Mouse (Mus musculus): ENCODE results near the gene Stxbp6.

Stxbp6 gene

GRCm38 (mm10) chr12:45037091-45037490 lies 37.4 kb downstream of the Stxbp6 start:
- no peak for DNase-seq (ENCODE audit: low read depth, low spot score)
- no peaks in the 10 kb centered on the region for H3K27me3 ChIP-seq (ENCODE audit: control insufficient read depth, insufficient read depth, low read length, poor library complexity, severe bottlenecking)
- H3K36me3 ChIP-seq (ENCODE audit: control insufficient read depth, insufficient read depth, low read length, poor library complexity, severe bottlenecking) = no peaks in the 10 kb centered on the region

GRCm38 (mm10) chr12:45030681-45031080 lies 43.8 kb downstream of the Stxbp6 start:
- no peak for DNase-seq (ENCODE audit: low read depth, low spot score)
- no peaks in the 10 kb centered on the region for H3K27me3 ChIP-seq (ENCODE audit: control insufficient read depth, insufficient read depth, low read length, poor library complexity, severe bottlenecking)
- H3K36me3 ChIP-seq (ENCODE audit: control insufficient read depth, insufficient read depth, low read length, poor library complexity, severe bottlenecking) = no peaks in the 10 kb centered on the region

GRCm38 (mm10) chr12:45026347-45026746 lies 48.2 kb downstream of the Stxbp6 start:
- Histone ChIP-seq H3K27me3 (ENCODE audit: control insufficient read depth, insufficient read depth, low read length, poor library complexity, severe bottlenecking) (no peaks in the 10 kb centered on the region), H3K36me3 (ENCODE audit: control insufficient read depth, insufficient read depth, low read length, poor library complexity, severe bottlenecking) (no peaks in the 10 kb centered on the region)
- DNase-seq (ENCODE audit: low read depth, low spot score) = no peak

GRCm38 (mm10) chr12:45020018-45020417 lies 54.5 kb downstream of the Stxbp6 start:
- no peaks in the 10 kb centered on the region for H3K27me3 ChIP-seq (ENCODE audit: control insufficient read depth, insufficient read depth, low read length, poor library complexity, severe bottlenecking)
- no peaks in the 10 kb centered on the region for H3K36me3 ChIP-seq (ENCODE audit: control insufficient read depth, insufficient read depth, low read length, poor library complexity, severe bottlenecking)
- DNase-seq (ENCODE audit: low read depth, low spot score) = no peak

GRCm38 (mm10) chr12:45019059-45019822 lies 55.3 kb downstream of the Stxbp6 start:
- no peak for DNase-seq (ENCODE audit: low read depth, low spot score)
- no peaks in the 10 kb centered on the region for H3K36me3 ChIP-seq (ENCODE audit: control insufficient read depth, insufficient read depth, low read length, poor library complexity, severe bottlenecking)
- H3K27me3 ChIP-seq (ENCODE audit: control insufficient read depth, insufficient read depth, low read length, poor library complexity, severe bottlenecking) = no peaks in the 10 kb centered on the region

GRCm38 (mm10) chr12:45013246-45013756 lies 61.2 kb downstream of the Stxbp6 start:
- DNase-seq (ENCODE audit: low read depth, low spot score) = no peak

GRCm38 (mm10) chr12:45011436-45012089 lies 62.9 kb downstream of the Stxbp6 start:
- H3K36me3 ChIP-seq (ENCODE audit: control insufficient read depth, insufficient read depth, low read length, poor library complexity, severe bottlenecking) = no peaks in the 10 kb centered on the region
- DNase-seq (ENCODE audit: low read depth, low spot score) = no peak
- no peaks in the 10 kb centered on the region for H3K27me3 ChIP-seq (ENCODE audit: control insufficient read depth, insufficient read depth, low read length, poor library complexity, severe bottlenecking)

More at GRCm38 (mm10) chr12:45013246-45013756, 61.2 kb downstream of the Stxbp6 start:
- Histone ChIP-seq H3K27me3 (ENCODE audit: control insufficient read depth, insufficient read depth, low read length, poor library complexity, severe bottlenecking) (no peaks in the 10 kb centered on the region), H3K36me3 (ENCODE audit: control insufficient read depth, insufficient read depth, low read length, poor library complexity, severe bottlenecking) (no peaks in the 10 kb centered on the region)

GRCm38 (mm10) chr12:45011006-45011405 lies 63.5 kb downstream of the Stxbp6 start:
- no peak for DNase-seq (ENCODE audit: low read depth, low spot score)
- Histone ChIP-seq H3K27me3 (ENCODE audit: control insufficient read depth, insufficient read depth, low read length, poor library complexity, severe bottlenecking) (no peaks in the 10 kb centered on the region), H3K36me3 (ENCODE audit: control insufficient read depth, insufficient read depth, low read length, poor library complexity, severe bottlenecking) (no peaks in the 10 kb centered on the region)

- H3K36me3 ChIP-seq (ENCODE audit: control insufficient read depth, insufficient read depth, low read length, poor library complexity, severe bottlenecking) = no peaks in the 10 kb centered on the region
Measured at GRCm38 (mm10) chr12:45009984-45010611, 64.4 kb downstream of the Stxbp6 start.

GRCm38 (mm10) chr12:45006569-45006968 lies 67.9 kb downstream of the Stxbp6 start:
- Histone ChIP-seq H3K36me3 (ENCODE audit: control insufficient read depth, insufficient read depth, low read length, poor library complexity, severe bottlenecking) (no peaks in the 10 kb centered on the region), H3K27me3 (ENCODE audit: control insufficient read depth, insufficient read depth, low read length, poor library complexity, severe bottlenecking) (no peaks in the 10 kb centered on the region)
- no peak for DNase-seq (ENCODE audit: low read depth, low spot score)

More at GRCm38 (mm10) chr12:45009984-45010611, 64.4 kb downstream of the Stxbp6 start:
- H3K27me3 ChIP-seq (ENCODE audit: control insufficient read depth, insufficient read depth, low read length, poor library complexity, severe bottlenecking) = no peaks in the 10 kb centered on the region
- no peak for DNase-seq (ENCODE audit: low read depth, low spot score)

- DNase-seq (ENCODE audit: low read depth, low spot score) = no peak
Measured at GRCm38 (mm10) chr12:45006049-45006448, 68.5 kb downstream of the Stxbp6 start.

GRCm38 (mm10) chr12:45001996-45002395 lies 72.5 kb downstream of the Stxbp6 start:
- no peak for DNase-seq (ENCODE audit: low read depth, low spot score)
- H3K36me3 ChIP-seq (ENCODE audit: control insufficient read depth, insufficient read depth, low read length, poor library complexity, severe bottlenecking) = no peaks in the 10 kb centered on the region
- no peaks in the 10 kb centered on the region for H3K27me3 ChIP-seq (ENCODE audit: control insufficient read depth, insufficient read depth, low read length, poor library complexity, severe bottlenecking)

More at GRCm38 (mm10) chr12:45006049-45006448, 68.5 kb downstream of the Stxbp6 start:
- no peaks in the 10 kb centered on the region for H3K36me3 ChIP-seq (ENCODE audit: control insufficient read depth, insufficient read depth, low read length, poor library complexity, severe bottlenecking)
- no peaks in the 10 kb centered on the region for H3K27me3 ChIP-seq (ENCODE audit: control insufficient read depth, insufficient read depth, low read length, poor library complexity, severe bottlenecking)

- Histone ChIP-seq H3K27me3 (ENCODE audit: control insufficient read depth, insufficient read depth, low read length, poor library complexity, severe bottlenecking) (no peaks in the 10 kb centered on the region), H3K36me3 (ENCODE audit: control insufficient read depth, insufficient read depth, low read length, poor library complexity, severe bottlenecking) (no peaks in the 10 kb centered on the region)
- no peak for DNase-seq (ENCODE audit: low read depth, low spot score)
Measured at GRCm38 (mm10) chr12:44997422-44997821, 77.1 kb downstream of the Stxbp6 start.

- no peak for DNase-seq (ENCODE audit: low read depth, low spot score)
- H3K36me3 ChIP-seq (ENCODE audit: control insufficient read depth, insufficient read depth, low read length, poor library complexity, severe bottlenecking) = no peaks in the 10 kb centered on the region
- no peaks in the 10 kb centered on the region for H3K27me3 ChIP-seq (ENCODE audit: control insufficient read depth, insufficient read depth, low read length, poor library complexity, severe bottlenecking)
Measured at GRCm38 (mm10) chr12:44996897-44997296, 77.6 kb downstream of the Stxbp6 start.

GRCm38 (mm10) chr12:44996274-44996673 lies 78.2 kb downstream of the Stxbp6 start:
- no peak for DNase-seq (ENCODE audit: low read depth, low spot score)
- no peaks in the 10 kb centered on the region for H3K36me3 ChIP-seq (ENCODE audit: control insufficient read depth, insufficient read depth, low read length, poor library complexity, severe bottlenecking)
- no peaks in the 10 kb centered on the region for H3K27me3 ChIP-seq (ENCODE audit: control insufficient read depth, insufficient read depth, low read length, poor library complexity, severe bottlenecking)
